Mouse (Mus musculus): ENCODE results near the gene Irs3. TPM values are rescaled to one million over a fixed set of nuclear protein-coding genes. Genes with fewer than 3 reads are reported as not detected.

Gene Irs3
- polyA plus RNA-seq, 1 experiment: 0.22 TPM

DNA sequence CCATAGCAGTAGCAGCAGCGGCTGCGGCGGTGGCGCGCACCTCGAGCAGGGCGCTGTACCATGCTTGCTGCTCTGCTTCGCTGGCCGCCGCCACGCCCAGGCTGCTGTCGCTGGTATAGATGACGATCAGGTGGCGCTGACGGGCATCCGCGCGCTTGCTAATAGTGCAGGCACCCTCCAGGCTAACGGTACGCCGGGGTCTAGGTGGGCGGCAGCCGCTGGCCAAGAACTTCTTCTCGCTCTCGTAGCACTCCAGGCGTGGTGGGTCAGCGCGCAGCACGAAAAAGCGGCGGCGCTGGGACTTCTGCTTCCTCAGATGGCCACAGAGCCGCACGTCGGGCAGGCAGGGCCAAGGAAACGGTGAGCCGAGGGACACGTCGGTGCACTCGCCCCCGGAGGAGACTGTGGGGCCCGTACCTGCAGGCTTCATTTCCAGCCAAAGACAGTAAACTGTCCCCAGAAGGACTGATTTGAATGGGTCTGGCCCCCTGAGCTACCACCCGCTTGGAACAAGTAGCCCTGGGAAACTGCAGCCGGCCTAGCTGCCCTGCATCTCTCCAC is 343 bp downstream of the Irs3 start:
- Histone ChIP-seq H3K4me3 (ENCODE audit: control insufficient read depth, low read depth, low read length) (peak overlapping the region; percentile 52), H3K4me1 (ENCODE audit: control insufficient read depth, insufficient read depth, low read length) (peaks cover 27% of the 10 kb centered on the region), H3K36me3 (ENCODE audit: control insufficient read depth, insufficient read depth, low read length) (no peaks in the 10 kb centered on the region), H3K27ac (ENCODE audit: control insufficient read depth, insufficient read depth, low read depth, low read length) (no peak overlapping the region), H3K27me3 (ENCODE audit: control insufficient read depth, insufficient read depth, low read length) (no peaks in the 10 kb centered on the region)
- TF ChIP-seq POLR2A (IDR thresholded peaks at IDR 0.05; ENCODE audit: control insufficient read depth, low read depth, low read length): no peak
- no peak for TF ChIP-seq CTCF (IDR thresholded peaks at IDR 0.05; ENCODE audit: control insufficient read depth, insufficient read depth, insufficient replicate concordance, low read depth, low read length)

DNA sequence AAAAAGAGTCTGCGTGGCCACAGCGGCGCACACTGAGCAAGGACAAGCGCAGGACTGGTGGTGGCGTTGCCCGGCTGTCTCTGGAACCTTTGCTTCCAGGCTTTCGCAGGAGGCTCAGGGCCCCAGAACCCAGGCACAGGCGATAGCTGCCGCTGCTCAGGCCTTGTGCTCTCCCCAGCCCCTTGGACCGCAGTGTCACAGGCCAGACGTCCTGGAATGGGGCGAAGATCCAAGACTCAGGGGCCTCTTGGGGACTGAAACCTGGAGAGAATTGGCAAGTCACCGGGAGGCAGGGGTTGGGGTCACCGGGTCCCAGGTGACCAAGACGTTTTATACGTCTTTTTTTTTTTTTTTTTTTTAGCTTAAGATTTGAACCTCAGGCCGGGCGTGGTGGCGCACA is 1.0 kb downstream of the Irs3 start:
- Histone ChIP-seq H3K36me3 (ENCODE audit: control insufficient read depth, insufficient read depth, low read length) (no peaks in the 10 kb centered on the region), H3K4me3 (ENCODE audit: control insufficient read depth, low read depth, low read length) (no peak overlapping the region; the same call in 1 of the 2 replicates), H3K4me1 (ENCODE audit: control insufficient read depth, insufficient read depth, low read length) (peaks cover 22% of the 10 kb centered on the region), H3K27ac (ENCODE audit: control insufficient read depth, insufficient read depth, low read depth, low read length) (no peak overlapping the region), H3K27me3 (ENCODE audit: control insufficient read depth, insufficient read depth, low read length) (no peaks in the 10 kb centered on the region)
- TF ChIP-seq POLR2A (IDR thresholded peaks at IDR 0.05; ENCODE audit: control insufficient read depth, low read depth, low read length) (no peak), CTCF (IDR thresholded peaks at IDR 0.05; ENCODE audit: control insufficient read depth, insufficient read depth, insufficient replicate concordance, low read depth, low read length) (no peak)

DNA sequence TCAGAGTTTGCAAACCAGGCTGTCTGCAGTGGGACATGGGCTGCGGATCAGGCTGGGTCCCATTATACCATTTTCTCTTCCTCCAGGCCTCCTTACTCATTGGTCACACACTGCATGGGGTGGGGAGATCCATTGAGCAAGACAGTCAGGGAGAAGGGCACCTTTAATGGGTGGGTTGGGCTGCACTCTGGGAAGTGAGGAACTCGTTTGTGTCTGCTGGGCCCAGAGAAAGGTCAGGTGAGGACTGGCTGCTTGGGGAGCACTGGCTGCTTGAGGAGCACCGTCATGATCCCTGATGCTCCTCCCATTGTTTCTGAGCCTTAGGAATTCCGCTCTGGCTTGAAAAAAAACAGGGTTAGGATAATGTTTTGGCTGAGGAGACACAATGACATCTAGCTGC is 2.6 kb downstream of the Irs3 start:
- Histone ChIP-seq H3K4me1 (ENCODE audit: control insufficient read depth, insufficient read depth, low read length) (peaks cover 20% of the 10 kb centered on the region), H3K27ac (ENCODE audit: control insufficient read depth, insufficient read depth, low read depth, low read length) (no peak overlapping the region), H3K4me3 (ENCODE audit: control insufficient read depth, low read depth, low read length) (no peak overlapping the region), H3K27me3 (ENCODE audit: control insufficient read depth, insufficient read depth, low read length) (no peaks in the 10 kb centered on the region), H3K36me3 (ENCODE audit: control insufficient read depth, insufficient read depth, low read length) (no peaks in the 10 kb centered on the region; the same call in 1 of the 2 replicates)
- no peak for TF ChIP-seq CTCF (IDR thresholded peaks at IDR 0.05; ENCODE audit: control insufficient read depth, insufficient read depth, insufficient replicate concordance, low read depth, low read length)
- TF ChIP-seq POLR2A (IDR thresholded peaks at IDR 0.05; ENCODE audit: control insufficient read depth, low read depth, low read length): no peak

DNA sequence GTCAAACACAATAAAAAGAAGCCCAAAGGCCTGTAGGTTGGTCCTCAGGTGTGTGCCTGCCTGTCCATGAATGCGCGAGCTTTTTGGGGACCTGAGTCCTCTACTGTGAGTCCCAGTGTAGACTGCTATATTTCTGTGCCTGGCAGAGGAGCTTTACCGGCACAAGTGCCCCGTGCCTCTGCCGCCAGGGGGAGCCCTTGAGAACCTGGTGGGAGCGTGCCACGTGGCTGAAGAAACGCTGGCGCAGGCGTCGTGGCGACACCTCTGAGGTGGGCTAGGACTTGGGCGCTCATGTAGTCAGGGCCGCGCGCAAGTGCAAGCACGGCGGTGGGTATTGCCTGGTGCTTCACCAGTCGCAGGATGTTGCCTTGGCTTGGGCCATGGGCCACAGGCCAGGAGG is 4.5 kb downstream of the Irs3 start, which contains the start of gene Sap25:
Gene Sap25, plus strand, starts transcription at position 281 of the 400 bp plus-strand sequence.
- TF ChIP-seq CTCF (IDR thresholded peaks at IDR 0.05; ENCODE audit: control insufficient read depth, insufficient read depth, insufficient replicate concordance, low read depth, low read length) (peak; percentile 62), POLR2A (IDR thresholded peaks at IDR 0.05; ENCODE audit: control insufficient read depth, low read depth, low read length) (no peak)
- H3K4me1 ChIP-seq (ENCODE audit: control insufficient read depth, insufficient read depth, low read length): peaks cover 20% of the 10 kb centered on the region
- H3K27ac ChIP-seq (ENCODE audit: control insufficient read depth, insufficient read depth, low read depth, low read length): no peak within 1 kb of the TSS
- H3K4me3 ChIP-seq (ENCODE audit: control insufficient read depth, low read depth, low read length): no peak within 1 kb of the TSS
- no peaks in the 10 kb centered on the region; the same call in 1 of the 2 replicates for H3K36me3 ChIP-seq (ENCODE audit: control insufficient read depth, insufficient read depth, low read length)
- no peaks in the 10 kb centered on the region for H3K27me3 ChIP-seq (ENCODE audit: control insufficient read depth, insufficient read depth, low read length)

DNA sequence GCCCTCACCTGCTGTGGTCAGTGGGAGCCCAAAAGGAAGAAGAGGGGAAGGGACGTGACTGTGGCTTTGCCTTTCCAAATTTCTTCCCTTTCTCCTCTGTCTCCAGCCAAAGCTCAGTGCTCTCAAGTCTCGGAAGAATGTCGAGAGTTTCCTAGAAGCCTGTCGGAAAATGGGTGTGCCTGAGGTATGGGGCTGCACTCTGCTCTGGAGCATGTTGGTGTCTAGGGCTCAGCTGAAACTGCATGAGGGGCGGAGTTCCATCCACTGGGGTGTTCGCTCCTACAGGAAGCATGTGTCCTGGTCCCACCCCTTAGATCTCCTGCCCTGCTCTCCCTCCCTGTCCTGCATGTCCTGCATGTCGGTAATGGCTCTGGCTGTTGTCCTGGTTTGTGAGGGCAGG is 6.0 kb downstream of the Irs3 start:
- Histone ChIP-seq H3K36me3 (ENCODE audit: control insufficient read depth, insufficient read depth, low read length) (no peaks in the 10 kb centered on the region; the same call in none of the 2 replicates), H3K4me1 (ENCODE audit: control insufficient read depth, insufficient read depth, low read length) (peaks cover 13% of the 10 kb centered on the region; the same call in 1 of the 2 replicates), H3K27ac (ENCODE audit: control insufficient read depth, insufficient read depth, low read depth, low read length) (no peak overlapping the region), H3K27me3 (ENCODE audit: control insufficient read depth, insufficient read depth, low read length) (no peaks in the 10 kb centered on the region), H3K4me3 (ENCODE audit: control insufficient read depth, low read depth, low read length) (no peak overlapping the region)
- TF ChIP-seq CTCF (IDR thresholded peaks at IDR 0.05; ENCODE audit: control insufficient read depth, insufficient read depth, insufficient replicate concordance, low read depth, low read length) (no peak), POLR2A (IDR thresholded peaks at IDR 0.05; ENCODE audit: control insufficient read depth, low read depth, low read length) (no peak)

DNA sequence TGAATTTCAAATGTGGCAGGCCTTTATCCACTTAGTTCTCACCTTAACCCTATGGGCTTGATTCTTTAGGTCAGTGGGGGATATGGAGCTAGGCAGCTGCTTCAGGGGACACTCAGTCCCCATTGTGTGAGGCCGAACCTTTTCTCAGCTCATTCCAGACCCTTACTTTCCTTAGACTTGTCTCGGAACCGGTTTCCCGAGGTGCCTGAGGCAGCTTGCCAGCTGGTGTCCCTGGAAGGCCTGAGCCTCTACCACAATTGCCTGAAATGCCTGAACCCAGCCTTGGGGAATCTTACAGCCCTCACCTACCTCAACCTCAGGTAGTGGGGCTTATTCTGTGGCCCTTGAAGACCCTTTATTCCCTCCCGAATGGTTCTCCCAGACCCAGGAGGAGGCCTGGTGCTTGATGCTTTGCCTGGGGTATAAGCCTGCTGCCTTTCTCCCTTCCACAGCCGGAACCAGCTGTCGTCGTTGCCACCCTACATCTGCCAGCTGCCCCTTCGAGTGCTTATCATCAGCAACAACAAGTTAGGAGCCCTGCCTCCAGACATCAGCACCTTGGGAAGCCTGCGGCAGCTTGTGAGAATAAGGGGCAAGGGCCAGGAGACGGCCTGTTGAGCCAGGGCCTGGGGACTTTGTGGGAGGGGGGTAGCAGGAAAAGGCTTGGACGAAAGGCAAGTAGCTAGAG is 12.0 kb downstream of the Irs3 start:
- no peak overlapping the region; the same call in 1 of the 2 replicates for H3K4me3 ChIP-seq (ENCODE audit: control insufficient read depth, low read depth, low read length)
- peaks cover 8% of the 10 kb centered on the region for H3K4me1 ChIP-seq (ENCODE audit: control insufficient read depth, insufficient read depth, low read length)
- H3K36me3 ChIP-seq (ENCODE audit: control insufficient read depth, insufficient read depth, low read length): no peaks in the 10 kb centered on the region; the same call in none of the 2 replicates
- H3K27me3 ChIP-seq (ENCODE audit: control insufficient read depth, insufficient read depth, low read length): no peaks in the 10 kb centered on the region
- no peak overlapping the region for H3K27ac ChIP-seq (ENCODE audit: control insufficient read depth, insufficient read depth, low read depth, low read length)
- TF ChIP-seq POLR2A (IDR thresholded peaks at IDR 0.05; ENCODE audit: control insufficient read depth, low read depth, low read length) (no peak), CTCF (IDR thresholded peaks at IDR 0.05; ENCODE audit: control insufficient read depth, insufficient read depth, insufficient replicate concordance, low read depth, low read length) (no peak)

DNA sequence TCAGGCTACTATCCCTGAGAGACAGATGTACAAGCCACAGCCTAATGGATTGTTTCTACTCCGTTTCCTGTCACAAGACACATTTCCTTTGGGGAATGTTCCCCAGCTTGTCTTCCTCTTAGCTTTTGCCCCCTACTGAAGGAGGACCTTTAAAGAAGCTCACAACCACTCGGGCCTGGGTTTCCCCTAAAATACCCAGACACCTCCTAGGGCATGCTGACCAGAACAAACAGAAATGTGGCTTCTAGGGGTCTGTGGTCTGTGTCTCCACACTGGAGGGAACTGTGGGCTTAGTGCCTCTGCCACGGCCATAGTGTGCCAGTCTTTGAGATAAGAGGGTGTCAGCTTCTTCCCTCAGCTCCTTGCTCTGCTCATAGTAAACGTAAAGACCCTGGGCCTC is 13.9 kb downstream of the Irs3 start:
- H3K27ac ChIP-seq (ENCODE audit: control insufficient read depth, insufficient read depth, low read depth, low read length): no peak overlapping the region; the same call in 1 of the 2 replicates
- no peaks in the 10 kb centered on the region for H3K27me3 ChIP-seq (ENCODE audit: control insufficient read depth, insufficient read depth, low read length)
- H3K4me1 ChIP-seq (ENCODE audit: control insufficient read depth, insufficient read depth, low read length): peaks cover 8% of the 10 kb centered on the region
- TF ChIP-seq CTCF (IDR thresholded peaks at IDR 0.05; ENCODE audit: control insufficient read depth, insufficient read depth, insufficient replicate concordance, low read depth, low read length): no peak
- TF ChIP-seq POLR2A (IDR thresholded peaks at IDR 0.05; ENCODE audit: control insufficient read depth, low read depth, low read length): no peak
- no peaks in the 10 kb centered on the region; the same call in 1 of the 2 replicates for H3K36me3 ChIP-seq (ENCODE audit: control insufficient read depth, insufficient read depth, low read length)
- peak overlapping the region; percentile 92 for H3K4me3 ChIP-seq (ENCODE audit: control insufficient read depth, low read depth, low read length)

All from testis, adult 2 months (tissue).